Mouse (Mus musculus) E14TG2a.4 (cell line): ENCODE measurements around the gene Dctn2.

Experiments
- H3K27me3 ChIP-seq: 2 replicates; pipeline ENCODE4 v1.6.1; 2014; ENCODE audit warnings: low read length, control low read depth; ENCODE audit not compliant: insufficient read depth
- H3K36me3 ChIP-seq: 2 replicates; pipeline ENCODE4 v1.6.1; 2014; ENCODE audit warnings: low read length, control low read depth; ENCODE audit not compliant: insufficient read depth
- H3K4me1 ChIP-seq: replicated peaks from 2 replicates; pipeline ENCODE4 v1.6.1; 2014; ENCODE audit warnings: low read depth, low read length, control low read depth
- H3K4me3 ChIP-seq: replicated peaks from 2 replicates; pipeline ENCODE4 v1.5.1; 2014; ENCODE audit warnings: mild to moderate bottlenecking, low read length
- H3K9me3 ChIP-seq: 2 replicates; pipeline ENCODE4 v1.6.1; 2014; ENCODE audit warnings: low read length, control low read depth
- CTCF ChIP-seq: conservative IDR thresholded peaks from 2 replicates; pipeline ENCODE4 v1.5.1; 2014; ENCODE audit warnings: low read length
- NANOG ChIP-seq: IDR thresholded peaks from 2 replicates; pipeline ENCODE4 v1.6.1; 2014; ENCODE audit warnings: borderline replicate concordance, low read length, mixed read lengths
- POU5F1 ChIP-seq: IDR thresholded peaks from 2 replicates; pipeline ENCODE4 v1.6.1; 2014; ENCODE audit warnings: low read length, borderline replicate concordance

Dctn2 gene

DNA sequence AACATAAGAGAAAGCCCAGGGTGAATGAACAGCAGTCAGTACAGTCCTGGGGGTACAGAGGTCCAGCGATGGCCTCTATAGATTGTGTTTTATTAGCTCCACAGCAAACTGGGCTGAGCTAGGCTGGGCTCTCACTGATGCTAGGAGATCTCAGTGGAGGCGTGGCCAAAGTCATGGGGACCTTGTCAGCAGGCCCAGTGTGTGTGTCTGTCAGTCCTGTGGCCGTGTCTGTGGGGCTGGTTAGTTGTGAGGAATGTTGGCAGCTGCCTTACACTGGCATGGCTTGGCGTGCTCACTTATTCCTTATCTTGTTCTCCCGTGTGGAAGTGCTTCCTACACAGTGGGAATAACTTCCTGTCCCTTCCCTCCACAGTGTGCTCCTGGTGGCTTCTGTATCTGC, 2.2 kb downstream of the Dctn2 start:
- H3K4me1 ChIP-seq, result peaks cover 93% of the 10 kb centered on the region
- H3K36me3 ChIP-seq, result peaks cover 61% of the 10 kb centered on the region
- no peaks in the 10 kb centered on the region for H3K27me3 ChIP-seq
- H3K9me3 ChIP-seq, result no peaks in the 10 kb centered on the region
- no peak for TF ChIP-seq NANOG
- no peak for TF ChIP-seq CTCF
- no peak for TF ChIP-seq POU5F1
- peak overlapping the region; percentile 24; the same call in 1 of the 2 replicates for H3K4me3 ChIP-seq

- no peaks in the 10 kb centered on the region for H3K9me3 ChIP-seq
- no peak for TF ChIP-seq POU5F1
- no peak for TF ChIP-seq CTCF
- no peak for TF ChIP-seq NANOG
- peaks cover 93% of the 10 kb centered on the region for H3K4me1 ChIP-seq
- H3K4me3 ChIP-seq, result peak overlapping the region; percentile 24; the same call in 1 of the 2 replicates
- H3K27me3 ChIP-seq, result no peaks in the 10 kb centered on the region
- peaks cover 66% of the 10 kb centered on the region for H3K36me3 ChIP-seq
These were observed 2.9 kb downstream of the Dctn2 start for GRCm38 (mm10) chr10:127269036-127269435.

DNA sequence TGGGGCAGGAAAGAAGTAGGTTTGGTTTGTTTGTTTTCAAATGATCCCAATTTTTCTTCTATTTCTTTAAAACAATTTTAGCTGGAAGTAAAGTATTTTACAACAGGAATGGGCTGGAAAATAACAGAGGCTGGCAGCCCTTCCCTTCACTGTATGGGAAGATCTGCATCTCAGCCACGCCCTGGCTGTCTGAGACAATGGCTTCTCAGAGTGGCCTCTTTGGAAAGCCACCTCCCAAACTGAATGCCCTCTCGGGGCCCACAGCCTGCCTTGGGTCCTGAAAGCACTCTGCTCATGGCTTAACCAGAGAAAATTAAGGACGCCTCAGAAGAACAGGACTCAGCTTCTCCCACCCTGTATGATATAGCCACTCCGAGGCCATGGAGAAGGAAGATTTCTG, 3.7 kb downstream of the Dctn2 start:
- Histone ChIP-seq H3K4me3 (peak overlapping the region; percentile 56), H3K27me3 (no peaks in the 10 kb centered on the region), H3K36me3 (peaks cover 72% of the 10 kb centered on the region), H3K4me1 (peaks cover 93% of the 10 kb centered on the region), H3K9me3 (no peaks in the 10 kb centered on the region)
- no peak for TF ChIP-seq POU5F1
- TF ChIP-seq NANOG, result no peak
- TF ChIP-seq CTCF, result no peak

GRCm38 (mm10) chr10:127272371-127272770, 6.2 kb downstream of the Dctn2 start:
- no peaks in the 10 kb centered on the region for H3K9me3 ChIP-seq

GRCm38 (mm10) chr10:127274261-127275022, 8.3 kb downstream of the Dctn2 start:
- H3K4me1 ChIP-seq, result peaks cover 85% of the 10 kb centered on the region
- peaks cover 93% of the 10 kb centered on the region for H3K36me3 ChIP-seq
- H3K9me3 ChIP-seq, result no peaks in the 10 kb centered on the region
- no peak for TF ChIP-seq CTCF
- no peaks in the 10 kb centered on the region for H3K27me3 ChIP-seq
- H3K4me3 ChIP-seq, result peak overlapping the region; percentile 29

More at GRCm38 (mm10) chr10:127272371-127272770, 6.2 kb downstream of the Dctn2 start:
- TF ChIP-seq NANOG (no peak), CTCF (no peak), POU5F1 (no peak)
- H3K4me1 ChIP-seq, result peaks cover 95% of the 10 kb centered on the region
- no peaks in the 10 kb centered on the region for H3K27me3 ChIP-seq
- H3K4me3 ChIP-seq, result peak overlapping the region; percentile 17; the same call in 1 of the 2 replicates
- H3K36me3 ChIP-seq, result peaks cover 93% of the 10 kb centered on the region

DNA sequence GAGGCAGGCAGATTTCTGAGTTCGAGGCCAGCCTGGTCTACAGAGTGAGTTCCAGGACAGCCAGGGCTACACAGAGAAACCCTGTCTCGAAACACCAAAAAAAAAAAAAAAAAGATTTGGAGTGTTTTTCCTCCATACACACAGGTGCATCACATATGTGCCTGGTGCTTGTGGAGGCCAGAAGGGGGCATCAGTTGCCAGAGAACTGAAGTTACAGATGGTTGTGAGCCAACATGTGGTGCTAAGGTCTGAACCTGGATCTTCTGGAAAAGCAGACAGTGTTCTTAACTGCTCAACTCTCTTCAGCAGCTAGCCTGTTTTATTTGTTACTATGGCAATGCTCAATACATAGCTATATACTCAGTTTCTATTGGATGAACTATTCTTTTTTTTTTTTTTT, 13.6 kb downstream of the Dctn2 start:
- peaks cover 99% of the 10 kb centered on the region for H3K36me3 ChIP-seq
- H3K4me3 ChIP-seq, result no peak overlapping the region
- no peak for TF ChIP-seq CTCF
- TF ChIP-seq NANOG, result no peak
- TF ChIP-seq POU5F1, result no peak
- no peaks in the 10 kb centered on the region for H3K9me3 ChIP-seq
- H3K4me1 ChIP-seq, result peaks cover 78% of the 10 kb centered on the region
- H3K27me3 ChIP-seq, result no peaks in the 10 kb centered on the region

DNA sequence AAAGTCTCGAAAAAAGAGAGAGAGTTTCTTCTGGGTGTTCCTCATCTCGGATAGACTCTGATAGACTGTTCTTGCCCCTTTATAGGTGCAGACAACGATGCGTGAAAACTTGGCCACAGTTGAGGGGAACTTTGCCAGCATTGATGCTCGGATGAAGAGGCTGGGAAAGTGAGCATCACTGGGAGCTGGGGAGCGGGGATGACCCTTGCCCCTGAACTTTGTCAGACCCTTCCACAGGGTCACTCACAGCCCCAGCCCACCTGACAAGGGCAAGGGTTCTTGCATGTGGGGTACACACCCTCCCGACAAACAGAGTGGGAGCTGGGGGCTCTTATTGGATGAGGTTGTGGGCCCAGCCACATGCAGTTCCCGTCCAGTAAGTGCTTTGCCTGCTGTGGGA, 15.1 kb downstream of the Dctn2 start:
- Histone ChIP-seq H3K36me3 (peaks cover 99% of the 10 kb centered on the region), H3K4me1 (peaks cover 79% of the 10 kb centered on the region), H3K4me3 (no peak overlapping the region), H3K27me3 (no peaks in the 10 kb centered on the region), H3K9me3 (no peaks in the 10 kb centered on the region)
- no peak for TF ChIP-seq CTCF

GRCm38 (mm10) chr10:127282620-127283215, 16.6 kb downstream of the Dctn2 start:
- peaks cover 83% of the 10 kb centered on the region for H3K4me1 ChIP-seq

GRCm38 (mm10) chr10:127284105-127284622, 18.0 kb downstream of the Dctn2 start:
- peak overlapping the region; percentile 51 for H3K4me3 ChIP-seq
- peaks cover 82% of the 10 kb centered on the region for H3K4me1 ChIP-seq
- H3K27me3 ChIP-seq, result no peaks in the 10 kb centered on the region
- TF ChIP-seq POU5F1 (no peak), NANOG (no peak), CTCF (no peak)
- H3K36me3 ChIP-seq, result peaks cover 86% of the 10 kb centered on the region
- H3K9me3 ChIP-seq, result no peaks in the 10 kb centered on the region

More at GRCm38 (mm10) chr10:127282620-127283215, 16.6 kb downstream of the Dctn2 start:
- TF ChIP-seq POU5F1 (no peak), NANOG (no peak), CTCF (no peak)
- Histone ChIP-seq H3K4me3 (peak overlapping the region; percentile 51), H3K9me3 (no peaks in the 10 kb centered on the region), H3K36me3 (peaks cover 99% of the 10 kb centered on the region), H3K27me3 (no peaks in the 10 kb centered on the region)
